Mouse (Mus musculus): Measurements from ENCODE around the gene Vasp.

GRCm38 (mm10) chr7:19246855-19247254 is 24.8 kb downstream of the Vasp start:
- TF ChIP-seq CTCF (IDR thresholded peaks at IDR 0.05) (no peak), EP300 (IDR thresholded peaks at IDR 0.05) (no peak)

Data from lung, postnatal 0 days (tissue).